Mouse (Mus musculus): ENCODE measurements around the gene Acyp2. TPM values are rescaled to one million over a fixed set of nuclear protein-coding genes. Genes with fewer than 3 reads are reported as not detected.

Gene Acyp2
- total RNA-seq (2014; fragmentation: Nextera tagmentation) (1.0 and 4.4 TPM in 2 replicates), total RNA-seq (2017) (4.9 and 13.2 TPM in 2 replicates)

- peak; percentile 99 for ATAC-seq (replicated peaks; ENCODE audit: low FRiP score, low TSS enrichment, poor library complexity, severe bottlenecking)
Observed at GRCm38 (mm10) chr11:30649001-30649637, at the start of gene Acyp2. TSS of gene Acyp2 (minus strand) at chr11:30649587.

GRCm38 (mm10) chr11:30689421-30689820 lies 40.0 kb upstream of the Acyp2 start:
- ATAC-seq (replicated peaks; ENCODE audit: low FRiP score, low TSS enrichment, poor library complexity, severe bottlenecking) = no peak

GRCm38 (mm10) chr11:30676086-30676485 lies 26.7 kb upstream of the Acyp2 start:
- no peak for ATAC-seq (replicated peaks; ENCODE audit: low FRiP score, low TSS enrichment, poor library complexity, severe bottlenecking)

GRCm38 (mm10) chr11:30672719-30673118 lies 23.3 kb upstream of the Acyp2 start:
- ATAC-seq (replicated peaks; ENCODE audit: low FRiP score, low TSS enrichment, poor library complexity, severe bottlenecking) = no peak

- ATAC-seq (replicated peaks; ENCODE audit: low FRiP score, low TSS enrichment, poor library complexity, severe bottlenecking) = no peak
Observed at GRCm38 (mm10) chr11:30663001-30663400, 13.6 kb upstream of the Acyp2 start.

- ATAC-seq (replicated peaks; ENCODE audit: low FRiP score, low TSS enrichment, poor library complexity, severe bottlenecking) = no peak
Observed at GRCm38 (mm10) chr11:30662591-30662990, 13.2 kb upstream of the Acyp2 start.

- peak; percentile 55; the same call in 1 of the 2 replicates for ATAC-seq (replicated peaks; ENCODE audit: low FRiP score, low TSS enrichment, poor library complexity, severe bottlenecking)
Observed at GRCm38 (mm10) chr11:30657069-30657468, 7.7 kb upstream of the Acyp2 start.

- no peak for ATAC-seq (replicated peaks; ENCODE audit: low FRiP score, low TSS enrichment, poor library complexity, severe bottlenecking)
Observed at GRCm38 (mm10) chr11:30656060-30656459, 6.7 kb upstream of the Acyp2 start.

- ATAC-seq (replicated peaks; ENCODE audit: low FRiP score, low TSS enrichment, poor library complexity, severe bottlenecking) = no peak
Observed at GRCm38 (mm10) chr11:30650416-30650815, 1.0 kb upstream of the Acyp2 start.

- ATAC-seq (replicated peaks; ENCODE audit: low FRiP score, low TSS enrichment, poor library complexity, severe bottlenecking) = no peak
Observed at GRCm38 (mm10) chr11:30635674-30636073, 13.7 kb downstream of the Acyp2 start.

GRCm38 (mm10) chr11:30630514-30630913 lies 18.9 kb downstream of the Acyp2 start:
- ATAC-seq (replicated peaks; ENCODE audit: low FRiP score, low TSS enrichment, poor library complexity, severe bottlenecking) = no peak

- ATAC-seq (replicated peaks; ENCODE audit: low FRiP score, low TSS enrichment, poor library complexity, severe bottlenecking) = no peak
Observed at GRCm38 (mm10) chr11:30623218-30623617, 26.2 kb downstream of the Acyp2 start.

- peak; percentile 68 for ATAC-seq (replicated peaks; ENCODE audit: low FRiP score, low TSS enrichment, poor library complexity, severe bottlenecking)
Observed at GRCm38 (mm10) chr11:30621386-30622363, 27.7 kb downstream of the Acyp2 start.

- no peak for ATAC-seq (replicated peaks; ENCODE audit: low FRiP score, low TSS enrichment, poor library complexity, severe bottlenecking)
Observed at GRCm38 (mm10) chr11:30618235-30618634, 31.2 kb downstream of the Acyp2 start.

- ATAC-seq (replicated peaks; ENCODE audit: low FRiP score, low TSS enrichment, poor library complexity, severe bottlenecking) = no peak
Observed at GRCm38 (mm10) chr11:30617571-30618097, 31.8 kb downstream of the Acyp2 start.

- ATAC-seq (replicated peaks; ENCODE audit: low FRiP score, low TSS enrichment, poor library complexity, severe bottlenecking) = no peak
Observed at GRCm38 (mm10) chr11:30615977-30616376, 33.4 kb downstream of the Acyp2 start.

GRCm38 (mm10) chr11:30613916-30614546 lies 35.4 kb downstream of the Acyp2 start:
- ATAC-seq (replicated peaks; ENCODE audit: low FRiP score, low TSS enrichment, poor library complexity, severe bottlenecking) = peak; percentile 79

GRCm38 (mm10) chr11:30612699-30613098 lies 36.7 kb downstream of the Acyp2 start:
- no peak for ATAC-seq (replicated peaks; ENCODE audit: low FRiP score, low TSS enrichment, poor library complexity, severe bottlenecking)

GRCm38 (mm10) chr11:30609247-30609646 lies 40.1 kb downstream of the Acyp2 start:
- no peak for ATAC-seq (replicated peaks; ENCODE audit: low FRiP score, low TSS enrichment, poor library complexity, severe bottlenecking)
